Mouse (Mus musculus) testis, adult 2 months (tissue): ENCODE measurements around the gene A1cf.

Experiments
- CTCF ChIP-seq: fragments of 200-500 bp; IDR thresholded peaks from 2 replicates; pipeline ENCODE4 v1.5.1; 2012; ENCODE audit warnings: low read depth, mild to moderate bottlenecking, inconsistent platforms, low read length, moderate library complexity; ENCODE audit not compliant: control insufficient read depth, insufficient read depth, insufficient replicate concordance
- POLR2A ChIP-seq: fragments of 200-500 bp; IDR thresholded peaks from 2 replicates; pipeline ENCODE4 v1.6.1; 2012; ENCODE audit warnings: low read depth, mild to moderate bottlenecking, inconsistent platforms, low read length, moderate library complexity; ENCODE audit not compliant: control insufficient read depth

DNA sequence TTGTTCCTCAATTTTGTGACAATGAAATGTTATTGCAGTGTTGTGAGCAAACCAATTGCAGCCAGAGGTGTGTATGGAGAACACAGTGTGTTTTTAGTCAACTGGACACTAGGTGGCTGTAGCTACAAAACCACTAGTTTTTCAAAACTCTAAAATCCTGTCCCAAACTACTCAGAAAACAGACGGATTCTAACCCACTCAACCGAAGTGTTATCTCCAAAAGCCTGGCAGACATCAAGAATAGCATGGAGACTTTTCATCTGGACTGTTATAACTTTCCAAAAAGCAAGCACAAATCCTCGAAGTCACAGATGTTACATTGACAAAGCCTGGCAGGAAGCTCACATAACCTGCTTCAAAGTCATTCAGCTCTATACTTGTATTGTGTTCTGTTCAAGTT, 6.7 kb upstream of the A1cf start:
- no peak for TF ChIP-seq POLR2A
- no peak for TF ChIP-seq CTCF
